Mouse (Mus musculus): Measurements from ENCODE around the gene Esf1. TPM values are rescaled to one million over a fixed set of nuclear protein-coding genes. Genes with fewer than 3 reads are reported as not detected.
"Not testable (repeated sequence)": the region's sequence is repeated elsewhere in the genome, so short reads cannot be mapped to it uniquely, and the experiment has no call there.

The Esf1 gene
- 0.65 and 1.5 TPM in 2 replicates for polyA plus RNA-seq (2012; rRNA removed)

DNA sequence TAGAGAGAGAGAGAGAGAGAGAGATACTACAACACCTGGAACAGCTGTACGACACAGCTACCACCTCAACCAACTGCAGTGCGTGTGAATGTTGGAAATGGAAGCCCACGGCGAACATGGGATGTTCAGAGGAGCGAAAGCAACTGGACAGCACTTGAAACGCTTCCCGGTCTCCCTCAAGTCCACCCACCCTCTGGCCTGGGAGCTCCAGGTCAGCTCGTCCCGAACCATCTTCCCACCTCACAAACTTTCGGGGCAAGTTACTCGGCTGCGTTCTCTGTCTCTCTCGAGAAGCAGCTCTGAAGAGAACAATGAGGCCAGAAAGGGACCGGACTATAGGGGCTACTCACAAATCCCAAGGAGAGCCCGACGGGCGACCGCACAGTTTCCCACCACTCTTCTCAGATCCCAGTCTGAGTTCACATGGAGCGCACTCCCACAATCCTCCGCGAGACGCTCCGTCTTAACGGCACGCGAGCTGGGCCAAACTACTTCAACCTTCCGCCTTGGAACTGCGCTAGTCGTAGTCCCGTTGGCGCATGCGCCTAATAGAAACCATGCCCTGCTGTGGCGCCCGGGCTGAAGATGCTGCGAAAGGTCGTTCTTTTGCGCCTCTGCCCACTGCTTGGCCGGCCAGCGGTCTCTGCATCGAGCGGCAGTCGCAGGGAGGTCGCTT, at the start of gene Esf1, which contains the start of gene Ndufaf5:
Esf1 (minus strand) TSS at position 438 of the 676 bp plus-strand sequence.
Ndufaf5 (plus strand) TSS at position 523 of the 676 bp plus-strand sequence.
- peak; percentile 70 for DNase-seq (ENCODE audit: low read depth)

GRCm38 (mm10) chr2:140215965-140216364, 45.6 kb upstream of the Esf1 start:
- DNase-seq (ENCODE audit: low read depth), result no peak

DNA sequence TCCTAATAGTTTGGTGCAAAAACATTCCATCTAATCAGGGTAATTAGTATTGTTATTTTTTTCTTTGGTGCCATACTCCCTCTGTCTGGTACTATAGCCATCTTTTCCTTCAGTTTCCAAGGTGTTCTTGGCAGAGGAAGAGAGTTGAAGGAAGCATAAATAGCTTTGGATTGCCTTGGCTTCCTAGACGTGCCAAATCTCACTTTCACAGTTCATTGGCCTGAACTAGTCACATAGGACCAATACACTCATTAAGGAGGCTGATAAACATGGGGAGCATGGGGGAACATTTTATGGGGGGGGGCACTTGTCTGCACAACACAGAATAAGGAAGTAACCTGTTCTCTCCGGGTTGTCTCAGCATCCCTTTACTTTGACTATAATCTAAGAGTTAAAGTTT, 45.1 kb upstream of the Esf1 start:
- no peak for DNase-seq (ENCODE audit: low read depth)

GRCm38 (mm10) chr2:140214519-140215027, 44.2 kb upstream of the Esf1 start:
- no peak for DNase-seq (ENCODE audit: low read depth)

DNA sequence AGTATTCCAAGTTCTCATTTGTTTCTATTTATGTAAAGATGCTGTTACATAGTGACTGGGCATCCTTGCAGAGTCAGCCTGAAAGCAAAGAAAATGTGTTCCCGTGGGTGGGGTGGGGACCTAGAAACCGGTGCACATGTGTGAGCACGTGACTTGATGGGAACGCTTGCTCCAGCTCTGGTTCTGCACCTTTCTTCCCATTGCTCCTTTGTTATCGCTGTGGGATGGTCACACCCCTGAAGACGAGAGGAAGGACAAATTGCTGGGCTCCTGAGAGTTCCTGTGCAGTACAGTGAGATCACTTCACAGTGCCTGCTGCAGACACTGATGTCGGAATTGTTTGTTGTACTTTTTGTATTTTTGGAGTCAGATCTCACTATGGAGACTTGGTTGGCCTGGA, 33.4 kb upstream of the Esf1 start:
- no peak for DNase-seq (ENCODE audit: low read depth)

GRCm38 (mm10) chr2:140202573-140202972, 32.2 kb upstream of the Esf1 start:
- DNase-seq (ENCODE audit: low read depth), result peak; percentile 6

DNA sequence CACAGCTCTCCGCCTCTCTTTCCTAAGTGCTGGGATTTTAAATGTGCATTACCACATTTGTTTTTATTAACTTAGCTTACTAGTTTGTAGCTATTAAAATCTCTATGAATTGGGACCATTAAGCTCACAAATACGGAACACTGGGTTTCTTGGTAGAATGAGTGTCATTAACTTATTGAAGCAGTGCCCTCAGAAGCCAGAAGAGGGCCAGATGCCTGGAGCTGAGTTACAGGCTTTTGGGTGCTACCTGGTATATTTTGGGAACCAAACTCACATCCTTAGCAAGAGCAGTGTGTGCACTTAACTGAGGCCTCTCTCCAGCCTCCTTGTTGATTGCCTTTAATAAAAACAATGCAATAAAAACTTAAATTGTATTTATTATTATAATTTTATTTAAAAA, 30.3 kb upstream of the Esf1 start:
- no peak for DNase-seq (ENCODE audit: low read depth)

DNA sequence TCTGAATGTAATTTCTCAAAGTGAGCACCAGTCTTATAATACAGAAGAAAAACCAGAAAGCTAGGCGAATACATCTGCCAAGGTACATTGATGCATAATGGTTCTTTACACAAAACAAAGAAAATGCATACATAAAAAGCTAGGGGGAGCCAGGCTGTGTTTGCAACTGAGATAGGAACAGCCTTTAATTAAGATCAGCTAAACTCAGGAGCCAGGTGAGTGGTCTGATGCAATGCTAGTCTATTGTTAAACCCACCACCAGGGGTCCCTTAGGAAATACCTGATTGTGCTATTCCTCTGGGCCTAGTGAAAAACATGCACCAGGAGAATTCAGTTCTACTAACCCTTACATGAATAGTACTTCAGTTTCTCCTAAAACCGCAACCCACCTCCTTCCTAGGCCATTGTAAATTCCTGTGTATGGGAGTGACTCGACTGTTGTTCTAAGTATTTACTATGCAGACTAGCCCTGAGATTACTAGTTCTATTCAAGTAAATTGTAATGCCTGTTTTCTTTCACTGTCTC, 15.4 kb upstream of the Esf1 start:
- DNase-seq (ENCODE audit: low read depth), result not testable (repeated sequence)

GRCm38 (mm10) chr2:140170803-140171553, 614 bp upstream of the Esf1 start:
- peak; percentile 5 for DNase-seq (ENCODE audit: low read depth)

- no peak for DNase-seq (ENCODE audit: low read depth)
Measured at GRCm38 (mm10) chr2:140169057-140169456, 1.3 kb downstream of the Esf1 start.

DNA sequence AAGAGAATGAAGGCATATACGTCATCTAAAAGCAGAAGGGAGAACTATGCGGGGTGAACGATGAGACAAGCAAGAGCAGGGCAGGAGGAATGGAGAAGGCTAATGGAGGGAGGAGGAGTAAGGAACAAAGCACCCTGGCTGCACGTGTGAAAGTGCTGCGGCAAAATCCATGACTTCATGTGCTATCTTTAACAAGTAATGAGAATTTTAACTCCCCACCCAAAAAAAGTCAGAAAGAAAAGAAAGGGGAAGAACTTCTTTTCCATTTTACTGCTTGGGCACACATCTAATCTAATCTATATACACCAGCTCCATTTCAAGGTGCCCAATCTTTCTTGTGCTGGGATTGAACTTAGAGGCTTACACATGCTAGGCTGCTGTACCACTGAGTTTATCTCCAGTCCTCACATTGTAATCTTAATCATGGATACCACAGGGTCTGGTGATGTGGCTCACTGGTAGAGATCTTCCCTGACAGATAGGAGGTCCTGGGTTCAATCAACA, 7.0 kb downstream of the Esf1 start:
- DNase-seq (ENCODE audit: low read depth), result no peak

- no peak for DNase-seq (ENCODE audit: low read depth)
Measured at GRCm38 (mm10) chr2:140159186-140159730, 11.1 kb downstream of the Esf1 start.

DNA sequence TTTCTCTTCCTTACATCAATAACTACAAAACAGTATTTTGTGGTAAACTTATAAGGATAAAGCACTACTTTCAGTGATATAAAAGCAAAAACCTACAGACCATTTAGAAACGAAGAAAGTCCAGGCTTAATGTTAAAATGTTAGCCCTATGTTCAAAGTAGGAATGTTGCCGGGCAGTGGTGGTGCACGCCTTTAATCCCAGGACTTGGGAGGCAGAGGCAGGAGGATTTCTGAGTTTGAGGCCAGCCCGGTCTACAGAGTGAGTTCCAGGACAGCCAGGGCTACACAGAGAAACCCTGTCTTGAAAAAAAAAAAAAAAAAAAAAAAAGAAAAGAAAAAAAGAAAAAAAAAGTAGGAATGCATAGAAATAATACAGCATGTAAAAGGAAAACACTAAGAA, 18.6 kb downstream of the Esf1 start, which contains the start of gene Gm17374:
Gm17374 (plus strand) TSS at position 301 of the 400 bp plus-strand sequence.
- DNase-seq (ENCODE audit: low read depth), result not testable (repeated sequence)

- DNase-seq (ENCODE audit: low read depth), result no peak
Measured at GRCm38 (mm10) chr2:140125516-140125915, 44.8 kb downstream of the Esf1 start.

GRCm38 (mm10) chr2:140113851-140114250, 56.5 kb downstream of the Esf1 start:
- no peak for DNase-seq (ENCODE audit: low read depth)

DNA sequence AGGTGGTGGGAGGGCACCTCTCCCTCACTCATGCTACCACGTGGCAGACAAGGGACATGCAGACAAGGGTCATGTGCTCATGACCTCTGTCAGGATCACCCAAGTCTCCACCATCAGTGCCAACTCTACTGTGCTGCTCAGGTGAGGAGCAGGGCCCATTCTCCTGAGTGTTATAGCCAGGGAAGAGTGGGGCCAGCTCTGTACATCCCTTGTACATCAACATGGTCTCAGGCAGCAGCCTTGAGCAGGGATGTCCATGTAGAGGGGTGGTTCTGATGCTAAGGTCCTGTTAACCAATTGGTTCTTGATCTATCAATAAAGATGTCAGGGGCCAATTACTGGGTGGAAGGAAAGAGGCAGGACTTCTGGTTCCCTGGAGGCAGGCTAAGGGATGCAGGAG, 61.4 kb downstream of the Esf1 start:
- DNase-seq (ENCODE audit: low read depth), result no peak

- peak; percentile 16 for DNase-seq (ENCODE audit: low read depth)
Measured at GRCm38 (mm10) chr2:140107641-140108040, 62.7 kb downstream of the Esf1 start.

DNA sequence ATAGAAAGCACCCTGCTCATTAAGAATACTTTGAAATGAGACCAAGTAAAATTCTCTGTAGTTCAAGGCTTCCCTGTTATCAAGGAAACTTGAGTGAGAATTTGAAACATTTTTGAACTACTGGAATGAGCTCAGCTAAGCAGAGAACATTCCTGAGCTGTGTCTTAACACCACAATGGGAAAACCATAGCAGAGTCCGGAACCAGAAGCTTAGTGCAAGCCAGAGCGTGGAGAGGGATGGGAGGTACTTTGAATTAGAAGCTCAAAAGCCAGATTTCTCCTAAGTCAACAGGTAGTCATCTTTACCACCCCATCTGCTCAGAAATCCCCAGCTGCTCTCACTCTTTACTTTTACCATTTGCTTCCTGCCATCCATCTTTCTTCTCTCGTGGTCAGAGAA, 65.4 kb downstream of the Esf1 start:
- no peak for DNase-seq (ENCODE audit: low read depth)

DNA sequence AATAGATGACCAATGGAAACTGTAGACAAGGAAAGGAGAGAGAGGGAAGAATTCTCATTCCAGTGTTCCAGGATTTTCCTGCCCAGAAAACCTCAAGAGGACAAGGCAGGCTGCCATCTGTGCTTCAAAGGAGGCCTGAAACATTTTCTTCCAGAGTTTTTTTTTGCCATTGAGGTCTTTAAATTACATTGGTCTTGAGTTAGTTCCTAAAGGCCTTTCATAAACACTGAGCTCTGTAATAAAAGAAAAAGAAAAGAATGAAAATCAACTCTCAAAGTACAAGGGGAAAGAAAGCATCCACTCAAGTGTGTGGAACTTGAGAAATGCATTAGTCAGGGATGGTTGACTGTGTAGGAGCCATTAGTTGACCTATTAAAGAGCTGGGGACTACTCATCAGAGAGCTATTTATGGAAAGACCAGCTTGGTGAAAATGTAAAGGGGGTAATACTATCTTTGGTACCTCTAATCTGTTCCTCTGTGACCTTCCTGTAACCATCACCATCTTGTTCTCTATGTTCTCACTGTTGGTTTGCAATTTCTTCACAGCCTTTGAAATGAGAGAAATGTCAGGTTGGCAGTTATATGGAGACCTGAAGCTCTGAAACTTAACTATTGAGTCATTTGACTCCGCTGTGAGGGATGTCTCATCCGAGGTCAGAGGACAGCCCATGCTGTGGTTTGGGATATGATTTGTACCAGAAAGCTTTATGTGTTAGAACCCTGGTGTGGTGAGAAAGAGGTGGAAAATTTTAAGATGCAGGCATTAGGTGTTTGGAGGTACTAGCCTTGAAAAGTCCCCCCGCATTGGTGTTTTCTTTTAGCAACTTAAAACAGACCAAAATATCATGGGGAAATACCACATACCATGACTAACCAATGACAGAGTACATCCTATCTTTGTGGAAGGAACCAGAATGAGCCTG, 69.6 kb downstream of the Esf1 start:
- DNase-seq (ENCODE audit: low read depth), result no peak

DNA sequence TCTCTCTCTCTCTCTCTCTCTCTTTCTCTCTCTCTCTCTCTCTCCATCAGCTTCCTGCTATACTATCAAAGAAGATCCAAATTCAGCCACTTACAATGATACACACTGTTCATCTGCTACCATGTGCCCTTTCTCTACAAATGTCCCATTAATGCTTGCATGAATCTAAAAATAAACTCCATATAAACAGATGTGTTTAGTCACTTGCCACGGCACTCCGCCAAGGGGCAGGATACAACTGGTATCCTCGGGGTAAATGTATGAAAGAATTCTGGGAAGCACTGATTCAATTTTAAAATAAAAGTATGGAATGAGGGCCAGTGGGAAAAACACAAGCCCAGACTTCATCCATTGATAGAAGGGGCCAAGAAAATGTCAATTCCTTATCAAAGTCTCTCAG, 70.4 kb downstream of the Esf1 start:
- no peak for DNase-seq (ENCODE audit: low read depth)

DNA sequence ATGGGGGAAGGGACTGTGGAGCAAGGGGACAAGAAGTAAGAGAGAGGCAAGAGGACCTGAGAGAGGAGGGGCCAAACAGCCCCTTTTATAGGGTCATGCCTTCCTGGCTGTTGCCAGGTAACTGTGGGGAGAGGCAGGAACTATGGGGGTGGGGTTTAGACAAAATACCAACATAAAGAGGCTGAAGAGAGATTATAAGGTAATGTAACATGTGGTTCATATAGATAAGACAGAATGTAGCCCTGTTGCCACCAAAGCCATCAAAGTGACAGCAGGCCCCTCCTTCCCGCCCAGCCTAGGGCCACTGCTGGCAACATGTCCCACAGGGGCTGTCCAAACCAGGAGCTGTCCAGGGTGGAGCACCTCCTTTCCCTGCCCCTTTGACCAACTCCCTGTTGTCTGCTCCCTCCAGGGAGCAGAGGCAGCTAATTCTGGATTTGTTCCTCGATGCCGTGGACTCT, 73.2 kb downstream of the Esf1 start:
- DNase-seq (ENCODE audit: low read depth), result no peak

Measured in gonadal fat pad, adult 2 months (tissue).